Mouse (Mus musculus) CH12.LX (cell line): ENCODE data around the gene Hnrnpu. TPM values are rescaled to one million over a fixed set of nuclear protein-coding genes. Genes with fewer than 3 reads are reported as not detected.

ENCODE experiments used
- DNase-seq: peaks from one replicate; pipeline ENCODE4 v3.0.0-alpha.2; 2013; ENCODE audit errors: extremely low read depth
- H3K27ac ChIP-seq: 2 replicates; pipeline ENCODE4 v1.5.1; 2012; ENCODE audit warnings: low read depth, mild to moderate bottlenecking, control low read depth, moderate library complexity; ENCODE audit not compliant: insufficient read depth
- H3K27me3 ChIP-seq: replicated peaks from 2 replicates; pipeline ENCODE3; 2012; ENCODE audit warnings: inconsistent platforms
- H3K36me3 ChIP-seq, 2 experiments: replicated peaks in 1 of 2; 2 replicates each; pipeline versions ENCODE3 to v1.6.1; 2012; ENCODE audit warnings: inconsistent platforms in 1 of 2, low read length in 1 of 2, mild to moderate bottlenecking in 1 of 2, mixed read lengths in 1 of 2, moderate library complexity in 1 of 2; ENCODE audit not compliant: control insufficient read depth in 1 of 2, insufficient read depth in 1 of 2
- H3K4me1 ChIP-seq, 2 experiments: 2 replicates each; pipeline ENCODE4 v1.6.1; 2012; ENCODE audit warnings: inconsistent platforms in 1 of 2, moderate library complexity in 1 of 2; ENCODE audit not compliant: insufficient read depth in 2 of 2, control insufficient read depth in 1 of 2
- H3K4me2 ChIP-seq: 2 replicates; pipeline ENCODE4 v1.6.1; 2012; ENCODE audit warnings: low read depth, mild to moderate bottlenecking, control low read depth; ENCODE audit not compliant: poor library complexity, insufficient read depth, severe bottlenecking
- H3K4me3 ChIP-seq, 3 experiments: fragments of 150-350 bp in 1 of 3; sonication (generic) in 1 of 3; replicated peaks in 1 of 3; 2 replicates each; pipeline versions ENCODE3 to v1.5.1; 2011 to 2012; ENCODE audit warnings: low read depth in 2 of 3, low read length in 2 of 3, mild to moderate bottlenecking in 2 of 3, moderate library complexity in 2 of 3, control low read depth in 1 of 3, improper control_type of control experiment in 1 of 3, inconsistent platforms in 1 of 3, mixed read lengths in 1 of 3; ENCODE audit not compliant: poor library complexity in 1 of 3
- H3K79me2 ChIP-seq: replicated peaks from 2 replicates; pipeline ENCODE4 v1.6.1; 2012; ENCODE audit warnings: mild to moderate bottlenecking, moderate library complexity; ENCODE audit not compliant: control insufficient read depth, poor library complexity, insufficient read depth, severe bottlenecking; ENCODE audit errors: extremely low read depth
- H3K9ac ChIP-seq: 2 replicates; pipeline ENCODE4 v1.6.1; 2012; ENCODE audit warnings: low read depth, mild to moderate bottlenecking, control low read depth, moderate library complexity; ENCODE audit not compliant: insufficient read depth
- H3K9me3 ChIP-seq: replicated peaks from 2 replicates; pipeline ENCODE3; 2012; ENCODE audit warnings: low read length, inconsistent platforms, mixed read lengths
- BHLHE40 ChIP-seq: IDR thresholded peaks from 2 replicates; pipeline ENCODE4 v1.6.1; 2011; ENCODE audit warnings: mild to moderate bottlenecking, low read depth, low read length, improper control_type of control experiment
- CHD1 ChIP-seq: IDR thresholded peaks from 2 replicates; pipeline ENCODE4 v1.6.1; 2012; ENCODE audit warnings: low read depth, low read length, improper control_type of control experiment, inconsistent platforms
- CHD2 ChIP-seq: IDR thresholded peaks from 2 replicates; pipeline ENCODE4 v1.6.1; 2011; ENCODE audit warnings: low read length, improper control_type of control experiment
- E2F4 ChIP-seq: IDR thresholded peaks from 2 replicates; pipeline ENCODE4 v1.6.1; 2011; ENCODE audit warnings: low read depth, low read length, improper control_type of control experiment; ENCODE audit not compliant: insufficient replicate concordance
- IRF4 ChIP-seq: IDR thresholded peaks from 2 replicates; pipeline ENCODE4 v1.6.1; 2014; ENCODE audit warnings: low read depth, mild to moderate bottlenecking, inconsistent platforms, low read length, improper control_type of control experiment
- MAFK ChIP-seq: IDR thresholded peaks from 2 replicates; pipeline ENCODE4 v1.6.1; 2011; ENCODE audit warnings: low read length, improper control_type of control experiment; ENCODE audit not compliant: insufficient replicate concordance
- MAX ChIP-seq: IDR thresholded peaks from 2 replicates; pipeline ENCODE4 v1.6.1; 2011; ENCODE audit warnings: low read length, improper control_type of control experiment
- MEF2A ChIP-seq: IDR thresholded peaks from 2 replicates; pipeline ENCODE4 v1.6.1; 2014; ENCODE audit warnings: low read depth, mild to moderate bottlenecking, inconsistent platforms, low read length, improper control_type of control experiment, borderline replicate concordance
- NELFE ChIP-seq: IDR thresholded peaks from 2 replicates; pipeline ENCODE4 v1.6.1; 2011; ENCODE audit warnings: low read depth, low read length, improper control_type of control experiment
- PAX5 ChIP-seq: IDR thresholded peaks from 2 replicates; pipeline ENCODE4 v1.6.1; 2012; ENCODE audit warnings: low read length, inconsistent platforms, mixed read lengths
- POLR2A ChIP-seq: IDR thresholded peaks from 2 replicates; pipeline ENCODE4 v1.6.1; 2011; ENCODE audit warnings: low read depth, mild to moderate bottlenecking, improper control_type of control experiment, low read length
- POLR2AphosphoS2 ChIP-seq: IDR thresholded peaks from 2 replicates; pipeline ENCODE4 v1.6.1; 2011; ENCODE audit warnings: low read depth, low read length, improper control_type of control experiment
- SMC3 ChIP-seq: IDR thresholded peaks from 2 replicates; pipeline ENCODE4 v1.6.1; 2011; ENCODE audit warnings: low read depth, low read length, improper control_type of control experiment
- UBTF ChIP-seq: IDR thresholded peaks from 2 replicates; pipeline ENCODE4 v1.6.1; 2012; ENCODE audit warnings: low read depth, mild to moderate bottlenecking, inconsistent platforms, low read length, improper control_type of control experiment, moderate library complexity
- USF1 ChIP-seq: IDR thresholded peaks from 2 replicates; pipeline ENCODE4 v1.6.1; 2014; ENCODE audit warnings: low read depth, mild to moderate bottlenecking, inconsistent platforms, low read length, improper control_type of control experiment
- USF2 ChIP-seq: conservative IDR thresholded peaks from 2 replicates; pipeline ENCODE4 v1.6.1; 2011; ENCODE audit warnings: low read depth, low read length, improper control_type of control experiment
- dilution Hi-C: fragments of 300-500 bp; cut with MboI; formaldehyde crosslinking; loops from 2 replicates; pipeline ENCODE4 v1.14.3; 2020; ENCODE audit warnings: low sequenced_read_pairs; ENCODE audit not compliant: extremely low pct_unique_long_range_greater_than_20kb, extremely low pct_ligation_motif_present
- in situ Hi-C: fragments of 300-500 bp; cut with MboI; formaldehyde crosslinking; loops from 3 replicates; pipeline ENCODE4 v1.14.3; 2019; ENCODE audit warnings: low sequenced_read_pairs, low pct_ligation_motif_present, low pct_unique_long_range_greater_than_20kb, mixed read lengths
- polyA plus RNA-seq: library from polyadenylated mRNA; unstranded; fragments of >175 nt; gene quantifications from 2 replicates; pipeline ENCODE4 v1.2.1, GENCODE M21; 2012; ENCODE audit warnings: low read depth; ENCODE audit not compliant: insufficient read length
- total RNA-seq, 2 experiments: library from RNA; depleted of rRNA; stranded (reverse); fragments of 300-350 nt in 1 of 2; fragments of >200 nt in 1 of 2; gene quantifications; 2 replicates each; pipeline ENCODE4 v1.2.3; 2012 to 2014

Hnrnpu gene
- total and polyA plus RNA-seq, 3 experiments = 346 to 853 (median 359) TPM

DNA sequence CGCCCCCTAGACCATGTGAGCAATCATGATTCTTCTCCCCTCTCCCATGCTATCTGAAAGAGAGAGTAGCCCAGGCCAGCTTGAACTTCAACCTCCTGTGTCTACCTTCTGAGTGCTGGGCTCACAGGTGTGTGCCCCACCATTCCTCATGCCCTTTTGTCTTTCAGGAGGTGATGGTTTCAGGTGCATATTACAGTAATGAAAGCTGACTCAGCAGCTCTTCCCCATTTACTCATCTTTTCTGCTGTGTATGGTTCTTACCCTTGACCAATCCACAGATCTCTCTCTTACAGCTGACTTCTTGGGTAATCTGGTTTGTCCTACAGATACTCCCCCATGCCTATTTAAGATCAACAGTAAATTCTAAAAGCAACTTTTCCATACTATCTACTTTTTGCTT, 41.6 kb upstream of the Hnrnpu start:
- H3K36me3 ChIP-seq = no peaks in the 10 kb centered on the region
- H3K4me1 ChIP-seq = peaks cover 3 to 24% of the 10 kb centered on the region in 2 experiments; a peak in 3 of 4 replicates
- in situ Hi-C loops = no loop called here
- no peak for TF ChIP-seq IRF4
- no peak for TF ChIP-seq SMC3
- TF ChIP-seq MAFK = 0 out of 2 replicates have a peak, but pooled peaks have one; percentile 73
- no peak for TF ChIP-seq POLR2A
- TF ChIP-seq CHD2 = no peak
- TF ChIP-seq, all 38 proteins: peak for 1
- no peak overlapping the region for H3K9ac ChIP-seq
- no peak overlapping the region for H3K4me2 ChIP-seq
- no peak overlapping the region for H3K27ac ChIP-seq
- no peak for DNase-seq
- dilution Hi-C loops = no loop called here
- no peak overlapping the region for H3K4me3 ChIP-seq
- no peaks in the 10 kb centered on the region for H3K79me2 ChIP-seq
- no peaks in the 10 kb centered on the region for H3K27me3 ChIP-seq
- H3K9me3 ChIP-seq = no peaks in the 10 kb centered on the region

DNA sequence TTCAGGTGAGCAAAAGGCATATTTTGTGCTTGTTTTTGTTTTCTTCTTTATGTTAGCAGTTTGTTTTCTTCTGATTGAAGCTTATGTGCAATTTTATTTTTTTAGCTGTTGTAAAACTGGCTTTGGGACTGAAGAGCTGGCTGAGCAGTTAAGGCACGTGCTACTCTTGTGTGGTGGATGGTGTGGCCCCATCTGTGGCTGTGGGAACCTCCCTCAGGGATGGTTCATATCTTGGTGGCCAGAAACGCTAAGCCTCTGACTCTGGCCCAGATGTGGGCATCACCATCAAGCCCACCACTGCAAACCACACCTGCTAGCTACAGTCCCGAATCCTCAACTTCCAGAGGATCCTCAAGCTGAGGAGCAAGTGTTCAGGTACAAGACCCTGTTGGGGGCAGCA, 40.5 kb upstream of the Hnrnpu start:
- Histone ChIP-seq H3K36me3 (no peaks in the 10 kb centered on the region), H3K9me3 (no peaks in the 10 kb centered on the region), H3K79me2 (no peaks in the 10 kb centered on the region), H3K27ac (no peak overlapping the region), H3K4me2 (no peak overlapping the region), H3K9ac (no peak overlapping the region), H3K27me3 (no peaks in the 10 kb centered on the region), H3K4me1 (peaks cover 3 to 23% of the 10 kb centered on the region in 2 experiments; a peak in 3 of 4 replicates)
- dilution Hi-C loops (no loop called here), in situ Hi-C loops (no loop called here)
- no peak for DNase-seq
- no peak for TF ChIP-seq USF1
- peak; percentile 73 for TF ChIP-seq BHLHE40
- TF ChIP-seq, all 38 proteins: peak for 1
- H3K4me3 ChIP-seq = no peak overlapping the region

DNA sequence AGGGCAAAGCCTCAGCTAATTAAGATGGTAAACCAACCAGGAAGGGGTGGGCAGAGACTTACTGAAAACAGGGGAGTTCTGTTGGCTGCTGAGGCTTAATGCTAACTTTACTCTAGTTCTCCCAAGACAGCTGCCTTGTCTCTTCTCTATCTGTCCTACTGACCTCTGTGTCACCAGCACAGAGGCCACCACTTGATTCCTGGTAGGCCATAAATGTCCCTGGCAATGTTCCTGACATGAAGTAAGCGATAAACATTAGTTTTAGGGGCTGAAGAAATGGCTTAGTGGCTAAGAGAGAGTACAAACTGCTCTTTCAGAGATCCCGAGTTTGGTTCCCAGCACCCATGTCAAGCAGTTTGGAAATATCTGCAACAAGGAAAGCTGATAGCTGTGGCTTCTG, 39.3 kb upstream of the Hnrnpu start:
- in situ Hi-C loops (no loop called here), dilution Hi-C loops (no loop called here)
- H3K4me2 ChIP-seq = no peak overlapping the region
- no peak overlapping the region for H3K9ac ChIP-seq
- H3K4me3 ChIP-seq = no peak overlapping the region
- H3K79me2 ChIP-seq = no peaks in the 10 kb centered on the region
- no peaks in the 10 kb centered on the region for H3K36me3 ChIP-seq
- TF ChIP-seq UBTF (no peak), POLR2AphosphoS2 (no peak), NELFE (no peak), MAX (no peak), IRF4 (no peak), MEF2A (no peak), E2F4 (no peak), PAX5 (no peak), CHD2 (no peak), USF2 (no peak), CHD1 (no peak), SMC3 (no peak)
- H3K27me3 ChIP-seq = no peaks in the 10 kb centered on the region
- no peaks in the 10 kb centered on the region for H3K9me3 ChIP-seq
- no peak for DNase-seq
- no peak overlapping the region for H3K27ac ChIP-seq
- peaks cover 3 to 33% of the 10 kb centered on the region in 2 experiments; a peak in 3 of 4 replicates for H3K4me1 ChIP-seq
